Mouse (Mus musculus) cerebral cortex, adult 2 months (tissue): Measurements from ENCODE around the gene Faiml.

Experiments
- WGBS: fragments of 180-500 bp; shearing (Covaris S2); methylation state at CpG from one replicate; pipeline ENCODE4 v1.1.7; 2018; 5-methylcytosine and 5-hydroxymethylcytosine counted together

Gene Faiml

GRCm38 (mm10) chr9:99180272-99180671, 56.8 kb downstream of the Faiml start:
- WGBS = 49% methylated on average over 8 of the region's 8 CpGs
